Mouse (Mus musculus): ENCODE results near the gene Phldb1.

The Phldb1 gene

GRCm38 (mm10) chr9:44734524-44735494 lies at the start of gene Phldb1:
Gene Phldb1 (minus strand): TSS chr9:44735198.
- peak; percentile 83 for DNase-seq (ENCODE audit: low read depth)

DNA sequence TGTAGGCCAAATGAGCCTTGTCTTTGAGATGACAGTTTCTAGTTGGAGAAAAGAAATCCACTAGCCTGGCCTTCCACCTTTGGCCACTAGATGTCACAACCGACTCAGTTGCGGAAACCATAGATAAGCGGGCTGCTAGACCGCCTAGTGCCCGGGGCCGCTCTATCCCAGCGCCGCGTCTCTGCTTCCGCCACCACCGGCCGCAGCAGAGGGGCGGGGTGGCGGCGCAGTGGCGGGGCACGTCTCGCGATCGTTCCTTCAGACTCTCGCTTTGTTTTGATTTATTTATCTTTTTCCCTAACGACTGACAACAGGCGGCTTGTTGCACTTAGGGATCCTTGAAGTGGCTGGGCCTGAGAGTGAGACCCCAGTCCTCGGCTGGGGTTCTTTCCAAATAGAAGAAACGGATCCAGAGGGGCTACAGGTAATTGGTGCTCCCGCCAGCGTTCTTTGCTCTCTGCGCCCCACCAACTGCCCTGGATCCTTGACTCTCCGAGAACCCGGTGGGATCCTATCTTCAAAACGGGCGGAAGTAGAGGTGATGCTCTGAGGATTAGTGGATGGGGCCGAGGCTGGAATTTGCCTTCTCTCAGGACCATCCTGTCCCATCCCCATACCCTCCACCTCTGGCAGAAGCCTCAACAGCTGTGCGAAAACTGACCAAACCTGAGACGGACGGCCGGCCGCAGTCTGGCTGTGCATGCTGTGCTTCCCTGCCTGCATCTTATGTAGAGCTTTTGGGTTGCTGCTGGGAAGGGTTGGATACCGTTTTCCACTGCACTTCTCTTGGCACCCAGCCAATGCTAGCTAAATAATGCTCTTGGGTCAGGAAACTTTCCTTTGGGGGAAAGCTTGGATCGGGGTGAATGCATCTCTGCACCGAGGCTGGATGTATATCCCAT lies 38.0 kb upstream of the Phldb1 start:
- peak; percentile 98 for DNase-seq (ENCODE audit: low read depth)

DNA sequence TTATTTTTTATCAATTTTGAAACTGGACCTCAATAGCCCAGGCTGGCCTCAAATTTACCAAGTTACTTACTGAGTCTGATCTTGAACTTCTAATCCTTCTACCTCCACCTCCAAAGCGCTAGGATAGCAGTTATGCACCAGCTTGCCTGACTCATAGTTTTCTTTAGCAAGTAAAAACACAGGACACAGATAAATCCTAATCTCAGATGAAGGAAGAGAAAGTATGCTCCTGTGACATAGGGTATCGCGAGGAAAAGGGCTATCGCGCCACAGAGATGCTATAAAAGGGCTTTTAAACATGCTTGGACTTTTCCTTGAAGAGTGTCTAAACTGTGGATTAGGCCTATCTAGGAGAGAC lies 37.4 kb upstream of the Phldb1 start:
- DNase-seq (ENCODE audit: low read depth), result no peak

- DNase-seq (ENCODE audit: low read depth), result peak; percentile 49
These were observed 36.4 kb upstream of the Phldb1 start for GRCm38 (mm10) chr9:44771376-44771775.

DNA sequence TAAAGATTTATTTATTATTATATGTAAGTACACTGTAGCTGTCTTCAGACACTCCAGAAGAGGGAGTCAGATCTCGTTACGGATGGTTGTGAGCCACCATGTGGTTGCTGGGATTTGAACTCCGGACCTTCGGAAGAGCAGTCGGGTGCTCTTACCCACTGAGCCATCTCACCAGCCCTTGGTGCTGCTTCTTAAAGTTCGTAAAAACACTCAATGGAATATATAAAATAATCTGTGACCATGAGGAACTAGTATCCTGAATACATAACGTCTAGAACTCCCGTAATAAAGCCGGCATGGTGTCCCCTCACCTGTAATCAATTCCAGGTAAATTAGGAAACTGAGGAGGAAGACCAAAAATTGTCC lies 33.0 kb upstream of the Phldb1 start:
- peak; percentile 45 for DNase-seq (ENCODE audit: low read depth)

- DNase-seq (ENCODE audit: low read depth), result peak; percentile 94
These were observed 32.4 kb upstream of the Phldb1 start, which contains the start of the genes Arcn1 and Ift46 for GRCm38 (mm10) chr9:44767101-44768028. Gene Arcn1 (minus strand): TSS chr9:44767845. Gene Ift46 (plus strand): TSS chr9:44767908.

DNA sequence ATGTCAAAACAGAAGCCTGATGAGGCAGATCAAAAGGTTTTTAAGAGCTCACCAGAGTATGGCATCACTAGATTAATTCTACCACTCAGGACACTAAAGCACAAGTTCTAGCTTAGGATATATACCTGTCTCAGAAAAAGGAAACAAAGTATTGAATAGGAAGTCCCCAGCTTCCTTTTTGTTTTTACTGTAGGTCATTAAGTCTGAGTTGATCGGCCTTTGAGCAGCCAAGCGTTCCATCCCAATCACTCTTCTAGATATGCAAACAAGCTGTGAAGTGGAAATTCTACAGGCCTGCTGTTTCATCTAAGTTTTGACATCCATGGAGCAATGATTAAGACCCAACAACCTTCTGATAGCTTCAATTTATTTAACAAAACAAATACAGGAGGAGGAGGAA lies 25.9 kb upstream of the Phldb1 start:
- DNase-seq (ENCODE audit: low read depth), result no peak

GRCm38 (mm10) chr9:44748473-44748872 lies 13.5 kb upstream of the Phldb1 start:
- DNase-seq (ENCODE audit: low read depth), result no peak

DNA sequence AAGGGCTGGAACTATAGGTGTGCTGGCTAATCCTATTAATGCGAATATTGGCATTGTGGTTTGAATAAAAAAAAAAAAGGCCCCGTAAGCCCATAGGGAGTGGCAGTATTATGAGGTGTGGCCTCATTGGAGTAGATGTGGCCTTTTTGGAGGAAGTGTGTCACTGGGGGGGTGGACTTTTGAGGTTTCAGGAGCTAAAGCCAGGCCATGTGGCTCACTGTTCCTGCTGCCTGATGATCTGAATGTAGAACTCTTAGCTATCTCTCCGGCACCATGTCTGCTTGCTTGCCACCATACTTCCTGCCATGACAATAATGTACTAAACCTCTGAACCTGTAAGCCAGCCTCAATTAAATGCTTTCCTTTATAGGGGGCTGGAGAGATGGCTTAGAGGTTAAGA lies 12.3 kb upstream of the Phldb1 start:
- no peak for DNase-seq (ENCODE audit: low read depth)

- DNase-seq (ENCODE audit: low read depth), result no peak
These were observed 11.7 kb upstream of the Phldb1 start for GRCm38 (mm10) chr9:44746666-44747065.

GRCm38 (mm10) chr9:44745371-44745770 lies 10.4 kb upstream of the Phldb1 start:
- no peak for DNase-seq (ENCODE audit: low read depth)

DNA sequence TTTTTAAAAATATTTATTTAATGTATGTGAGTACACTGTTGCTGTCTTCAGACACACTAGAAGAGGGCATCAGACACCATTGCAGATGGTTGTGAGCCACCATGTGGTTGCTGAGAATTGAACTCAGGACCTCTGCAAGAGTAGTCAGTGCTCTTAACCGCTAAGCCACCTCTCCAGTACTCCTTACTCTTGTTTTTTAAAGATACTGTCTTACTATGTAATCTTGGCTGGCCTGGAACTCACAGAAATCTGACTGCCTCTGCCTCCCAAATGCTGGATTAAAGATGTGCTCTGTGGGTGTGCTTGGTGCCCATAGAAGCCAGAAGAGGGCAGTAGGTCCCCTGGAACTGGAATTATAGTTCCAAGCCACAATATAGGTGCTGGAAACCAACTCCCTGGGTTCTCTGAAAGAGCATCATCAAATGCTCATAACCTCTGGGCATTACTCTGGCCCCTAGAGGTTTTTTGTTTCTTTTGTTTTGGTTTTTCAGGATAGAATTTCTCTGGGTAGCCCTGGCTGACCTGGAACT lies 5.7 kb upstream of the Phldb1 start:
- peak; percentile 29 for DNase-seq (ENCODE audit: low read depth)

DNA sequence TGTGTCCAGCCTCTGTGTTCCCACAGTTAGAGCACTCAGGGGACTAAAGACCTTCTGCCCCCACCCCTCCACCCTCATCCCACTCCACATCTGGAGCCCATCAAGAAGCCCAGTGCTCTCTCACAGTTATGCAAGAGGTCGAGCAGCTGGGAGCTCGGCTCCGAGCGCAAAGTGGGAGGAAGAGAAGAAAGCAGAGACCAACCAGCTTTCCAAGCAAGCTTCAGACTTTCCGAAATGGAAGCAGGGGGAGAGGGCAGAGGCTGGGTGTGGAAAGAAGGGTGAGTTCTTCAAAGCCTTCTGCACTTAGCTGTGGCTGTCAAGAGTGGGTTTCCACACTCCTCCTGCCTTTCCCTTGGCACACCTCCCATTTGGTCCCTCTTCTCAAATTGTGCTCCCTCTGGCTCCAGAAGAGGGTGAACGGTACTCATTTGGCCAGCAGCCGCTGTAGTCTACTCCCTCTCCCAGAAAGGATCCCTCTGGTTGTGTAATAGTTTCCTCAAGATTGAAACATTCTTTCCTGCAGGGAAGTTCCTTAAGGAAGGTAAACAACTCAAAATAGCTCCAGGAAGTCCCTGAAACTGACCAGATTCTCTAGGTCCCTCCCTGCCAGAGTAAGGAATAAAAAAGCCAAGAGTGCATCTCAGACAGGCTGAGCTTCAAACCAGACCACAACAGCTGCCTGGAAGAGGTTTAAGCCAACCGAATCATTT lies 2.4 kb upstream of the Phldb1 start:
- no peak for DNase-seq (ENCODE audit: low read depth)

- DNase-seq (ENCODE audit: low read depth), result peak; percentile 32
These were observed 1.3 kb upstream of the Phldb1 start for GRCm38 (mm10) chr9:44736301-44736700.

DNA sequence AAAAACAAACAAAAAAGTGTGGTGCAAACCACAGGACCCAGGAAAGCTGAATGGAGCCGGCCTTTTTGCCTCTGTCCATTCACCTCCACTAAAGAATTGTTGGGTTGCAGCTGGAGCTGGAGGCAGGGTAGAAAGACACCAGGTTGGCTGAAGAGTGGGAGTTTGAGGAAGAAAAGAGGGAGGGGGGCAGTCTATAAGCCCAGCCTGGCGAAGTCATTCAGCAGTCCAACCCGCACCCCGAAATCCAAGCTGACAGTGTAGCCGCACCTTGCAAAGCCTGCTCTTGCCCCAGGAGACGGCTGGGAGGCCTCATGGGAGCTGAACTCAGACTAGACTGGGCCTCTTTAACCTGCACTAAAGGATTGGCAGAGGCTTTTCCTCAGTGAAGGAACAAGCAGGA lies 888 bp upstream of the Phldb1 start:
- no peak for DNase-seq (ENCODE audit: low read depth)

- peak; percentile 74 for DNase-seq (ENCODE audit: low read depth)
These were observed 1.1 kb downstream of the Phldb1 start for GRCm38 (mm10) chr9:44733671-44734523.

DNA sequence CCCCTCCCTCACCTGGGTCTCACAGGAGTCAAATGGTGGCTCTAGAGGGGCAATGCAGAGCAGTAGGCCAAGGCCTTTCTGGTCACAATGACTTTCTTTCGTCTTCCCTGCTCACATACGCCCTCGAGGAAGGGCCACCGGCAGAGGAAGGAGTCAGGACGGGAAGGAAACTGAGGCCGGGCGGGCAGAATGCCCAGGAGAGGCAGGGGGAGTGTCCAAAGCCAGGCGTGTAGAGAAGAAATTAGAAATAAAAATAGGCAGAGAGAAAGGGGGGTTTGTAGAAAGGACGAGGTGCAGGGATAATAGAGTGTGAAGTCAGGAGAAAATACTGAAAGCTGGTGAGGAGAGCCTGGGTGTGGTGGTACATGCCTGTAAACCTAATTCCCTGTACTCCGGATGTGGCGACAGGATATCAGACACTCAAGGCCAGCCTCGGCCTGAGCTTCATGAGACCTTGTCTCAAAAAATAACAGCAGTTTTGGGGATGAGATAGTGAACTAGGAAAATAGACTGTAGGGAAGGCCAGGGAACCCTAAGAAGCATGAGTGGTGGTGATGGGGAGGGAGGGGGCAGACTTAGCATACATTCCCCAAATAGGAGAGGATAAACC lies 2.0 kb downstream of the Phldb1 start:
- no peak for DNase-seq (ENCODE audit: low read depth)

- peak; percentile 29 for DNase-seq (ENCODE audit: low read depth)
These were observed 2.9 kb downstream of the Phldb1 start for GRCm38 (mm10) chr9:44732130-44732549.

DNA sequence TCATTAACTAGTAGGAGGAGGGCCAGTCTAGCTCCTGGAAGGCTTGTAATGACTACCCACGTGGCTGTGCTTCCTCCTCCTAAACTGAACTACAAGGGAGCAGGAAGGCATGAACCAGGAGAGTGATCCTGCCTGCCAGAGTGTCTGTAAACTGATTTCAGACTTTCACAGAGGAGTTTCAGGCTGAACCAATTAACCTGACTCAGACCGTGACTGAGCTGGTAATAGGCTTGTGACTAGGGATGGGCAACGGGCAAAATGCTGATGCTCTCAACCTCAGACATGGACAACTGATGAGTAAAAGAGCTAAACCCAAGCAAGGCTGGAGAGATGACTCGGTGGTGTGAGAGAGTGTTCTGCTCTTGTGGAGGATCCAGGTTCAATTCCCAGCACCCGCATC lies 7.6 kb downstream of the Phldb1 start:
- DNase-seq (ENCODE audit: low read depth), result no peak
